Mouse (Mus musculus) cerebellum, adult 2 months (tissue): ENCODE results near the gene Pde4a.

Experiments used
- CTCF ChIP-seq: fragments of 200-500 bp; IDR thresholded peaks from 2 replicates; pipeline ENCODE4 v1.5.1; 2011; ENCODE audit warnings: low read depth, mild to moderate bottlenecking, control low read depth, low read length, moderate library complexity, borderline replicate concordance; ENCODE audit not compliant: insufficient read depth
- POLR2A ChIP-seq: fragments of 200-500 bp; IDR thresholded peaks from 2 replicates; pipeline ENCODE4 v1.6.1; 2011; ENCODE audit warnings: low read length, control low read depth, borderline replicate concordance; ENCODE audit not compliant: insufficient read depth

GRCm38 (mm10) chr9:21121483-21121882, 44.0 kb upstream of the Pde4a start:
- TF ChIP-seq POLR2A, result no peak
- TF ChIP-seq CTCF, result no peak
